Mouse (Mus musculus) telencephalon, adult 2 months (tissue): ENCODE data around the gene Mrps14.

Experiments used
- DNase-seq: peaks from one replicate; pipeline ENCODE4 v3.0.0-alpha.2; 2011; ENCODE audit warnings: low read depth, low spot score

The Mrps14 gene

DNA sequence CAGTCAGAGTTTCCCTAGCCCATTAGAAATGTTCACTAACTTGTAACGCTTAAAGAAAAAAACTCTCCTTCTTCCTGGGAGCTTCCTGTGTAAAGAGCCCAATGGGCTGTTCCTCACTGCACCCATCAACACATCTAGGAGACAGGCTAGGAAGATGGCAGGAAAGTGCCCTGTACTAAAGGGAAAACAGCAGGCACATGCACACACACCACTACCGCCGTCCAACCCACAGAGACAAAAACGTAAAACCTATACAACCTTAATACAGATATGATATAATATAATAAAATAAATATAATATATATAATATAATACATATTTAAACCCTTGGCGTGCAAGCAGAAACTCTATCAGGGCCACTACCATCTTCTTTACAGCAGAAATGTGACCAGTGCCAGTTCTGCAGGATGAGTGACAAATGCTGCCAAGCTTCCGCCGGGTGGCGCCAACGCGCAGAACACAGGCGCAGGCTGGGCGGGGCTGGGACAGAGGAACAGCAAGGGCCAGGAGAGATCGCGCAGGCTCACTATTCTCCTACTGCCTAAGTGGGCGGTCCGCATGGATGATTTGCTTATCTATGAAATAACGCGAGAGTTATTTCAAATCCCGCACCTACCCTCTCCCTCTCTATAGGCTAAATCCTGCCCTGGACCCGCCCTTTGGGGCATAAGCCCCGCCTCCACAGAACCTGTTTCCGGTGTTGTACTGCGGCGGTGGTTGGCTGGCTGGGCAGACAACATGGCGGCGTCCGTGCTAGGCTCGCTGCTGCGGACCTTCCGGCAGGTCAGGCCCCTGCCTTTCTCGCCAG is at the start of gene Mrps14:
Mrps14 (plus strand) TSS at position 687 of the 808 bp plus-strand sequence.
- DNase-seq = peak; percentile 100

GRCm38 (mm10) chr1:160145606-160146005 is 49.4 kb upstream of the Mrps14 start:
- no peak for DNase-seq

DNA sequence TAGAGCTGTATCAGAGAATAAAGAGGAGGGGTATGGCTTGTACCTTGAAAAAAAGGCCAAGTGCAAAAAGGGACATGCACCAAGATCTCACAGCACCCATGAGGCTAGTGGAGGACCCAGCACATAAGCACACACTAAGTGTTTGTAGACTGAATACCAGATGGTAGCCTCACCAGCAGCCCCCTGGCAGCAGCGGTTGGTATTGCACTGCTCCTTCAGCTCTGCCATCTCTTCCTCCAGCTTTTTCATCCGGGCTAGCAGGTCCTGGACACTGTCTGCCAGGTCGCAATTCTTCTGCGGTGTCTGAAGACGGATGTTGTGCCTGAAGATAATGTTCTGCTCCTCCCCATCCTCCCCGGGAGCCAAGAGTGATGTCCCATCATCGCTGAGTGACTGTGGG is 47.7 kb upstream of the Mrps14 start:
- DNase-seq = no peak

- DNase-seq = peak; percentile 45
These were observed 45.6 kb upstream of the Mrps14 start for GRCm38 (mm10) chr1:160149291-160149906.

GRCm38 (mm10) chr1:160150726-160151125 is 44.3 kb upstream of the Mrps14 start:
- no peak for DNase-seq

GRCm38 (mm10) chr1:160153480-160153879 is 41.5 kb upstream of the Mrps14 start, which contains the start of gene Tnn:
Gene Tnn (minus strand): TSS chr1:160153580.
- no peak for DNase-seq

- no peak for DNase-seq
These were observed 36.8 kb upstream of the Mrps14 start for GRCm38 (mm10) chr1:160158190-160158589.

DNA sequence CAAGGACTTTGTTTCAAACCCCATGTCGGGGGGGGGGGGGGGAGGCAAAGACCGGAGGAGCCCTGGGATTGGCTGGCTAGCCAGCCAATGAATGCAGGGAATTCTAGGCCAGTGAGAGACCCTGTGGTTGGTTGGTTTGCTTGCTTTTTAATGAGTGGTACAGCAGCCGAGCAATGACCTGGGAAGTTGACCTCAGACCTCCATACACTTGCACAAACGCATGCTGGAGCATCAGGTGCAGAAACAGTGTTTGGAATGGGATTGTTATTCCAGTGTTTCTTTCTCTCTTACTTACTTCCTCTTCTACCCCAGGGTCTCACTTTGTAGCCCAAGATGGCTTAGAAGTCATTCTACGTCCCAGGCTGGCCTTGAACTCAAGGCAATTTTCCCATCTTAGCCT is 28.4 kb upstream of the Mrps14 start:
- DNase-seq = no peak

- no peak for DNase-seq
These were observed 18.1 kb upstream of the Mrps14 start for GRCm38 (mm10) chr1:160176903-160177302.

DNA sequence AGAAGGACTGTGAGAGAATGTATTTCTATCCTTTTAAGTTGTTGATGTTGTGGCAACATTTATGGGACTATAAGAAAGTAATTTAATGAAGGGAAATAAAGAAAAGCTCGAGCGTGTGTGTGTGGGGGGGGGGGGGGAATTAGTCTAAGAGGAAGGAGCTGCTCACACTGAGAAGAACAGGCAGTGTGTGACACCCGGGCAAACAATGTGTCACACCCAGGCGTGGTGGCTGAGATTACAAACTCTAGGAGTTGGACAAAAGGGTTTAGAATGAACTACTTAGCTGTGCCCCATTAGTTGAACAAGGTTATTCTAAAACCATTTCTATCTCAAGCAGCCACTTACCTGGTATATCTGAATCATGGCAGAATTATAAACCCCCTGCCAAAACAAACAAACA is 13.8 kb upstream of the Mrps14 start:
- DNase-seq = no peak

DNA sequence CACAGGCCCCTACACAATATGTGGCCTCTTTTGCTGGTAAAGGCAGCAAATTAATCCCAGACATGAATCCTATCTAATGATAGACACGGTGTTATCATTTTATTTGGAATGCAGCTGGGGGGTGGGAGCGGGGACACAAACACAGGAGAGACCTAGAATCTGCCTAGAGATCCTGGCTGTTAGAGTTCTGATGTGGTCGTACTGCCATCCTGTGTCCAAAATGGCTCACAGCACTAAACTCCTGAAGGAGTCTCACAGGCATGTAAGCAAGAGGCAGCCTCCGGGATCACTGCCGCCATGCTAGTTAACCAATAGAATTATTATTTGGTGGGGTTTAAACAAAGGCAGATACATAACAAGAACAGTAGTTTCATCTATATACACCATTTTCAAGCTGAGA is 10.5 kb upstream of the Mrps14 start:
- peak; percentile 48 for DNase-seq

DNA sequence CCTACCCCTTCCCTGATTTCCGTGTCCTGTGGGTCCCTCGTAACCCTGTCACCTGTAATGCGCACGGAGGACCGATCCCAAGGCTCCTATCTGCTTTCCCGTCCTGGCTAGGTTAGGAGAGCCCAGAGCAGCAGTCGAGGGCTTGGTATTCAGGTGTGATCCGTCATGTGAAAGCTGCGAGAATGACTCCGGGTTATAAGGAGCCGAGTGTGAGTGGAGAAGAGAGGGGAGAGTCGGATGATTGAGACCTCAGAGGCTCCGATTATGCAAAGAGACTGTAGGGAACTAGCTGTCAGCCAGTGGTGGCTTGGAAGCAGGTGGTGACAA is 285 bp downstream of the Mrps14 start:
- no peak for DNase-seq

DNA sequence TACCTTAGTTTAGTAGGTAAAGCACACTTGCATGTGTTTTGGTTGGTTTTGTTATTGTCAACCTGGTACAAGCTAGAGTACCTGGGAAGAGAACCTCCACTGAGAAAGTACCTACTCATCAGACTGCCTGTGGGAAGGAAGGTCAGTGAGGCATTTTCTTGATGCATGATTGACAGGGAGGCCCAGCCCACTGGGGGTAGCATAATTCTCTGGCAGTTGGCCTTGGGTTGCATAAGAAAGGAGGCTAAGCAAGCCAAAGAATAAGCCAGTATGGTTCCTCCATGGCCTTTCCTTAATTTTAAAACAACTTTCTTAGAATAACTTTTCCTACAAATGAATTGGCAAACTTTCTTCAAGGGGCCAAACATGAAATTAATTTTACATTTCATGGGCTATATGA is 10.5 kb downstream of the Mrps14 start:
- no peak for DNase-seq

DNA sequence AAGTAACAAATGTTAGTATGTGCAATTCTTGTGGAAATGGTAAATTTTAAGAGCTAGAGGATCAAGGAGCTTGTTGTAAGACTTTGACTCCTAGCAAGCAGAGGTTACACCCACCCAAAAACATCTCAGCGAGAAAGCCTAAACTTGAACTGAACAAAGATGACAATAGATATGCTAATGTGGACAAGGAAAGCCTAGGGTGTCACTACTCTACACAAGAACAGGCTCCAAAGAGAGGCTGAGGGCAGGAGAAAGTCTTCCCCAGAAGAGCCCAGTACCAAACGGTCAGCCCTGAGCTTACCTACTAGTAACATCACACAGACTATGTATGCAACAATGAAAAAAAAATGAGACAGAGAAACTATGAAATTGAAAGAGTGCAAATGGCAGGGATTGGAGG is 14.8 kb downstream of the Mrps14 start:
- no peak for DNase-seq

GRCm38 (mm10) chr1:160210566-160210965 is 15.6 kb downstream of the Mrps14 start:
- no peak for DNase-seq

GRCm38 (mm10) chr1:160211597-160212122 is 16.6 kb downstream of the Mrps14 start:
- no peak for DNase-seq

DNA sequence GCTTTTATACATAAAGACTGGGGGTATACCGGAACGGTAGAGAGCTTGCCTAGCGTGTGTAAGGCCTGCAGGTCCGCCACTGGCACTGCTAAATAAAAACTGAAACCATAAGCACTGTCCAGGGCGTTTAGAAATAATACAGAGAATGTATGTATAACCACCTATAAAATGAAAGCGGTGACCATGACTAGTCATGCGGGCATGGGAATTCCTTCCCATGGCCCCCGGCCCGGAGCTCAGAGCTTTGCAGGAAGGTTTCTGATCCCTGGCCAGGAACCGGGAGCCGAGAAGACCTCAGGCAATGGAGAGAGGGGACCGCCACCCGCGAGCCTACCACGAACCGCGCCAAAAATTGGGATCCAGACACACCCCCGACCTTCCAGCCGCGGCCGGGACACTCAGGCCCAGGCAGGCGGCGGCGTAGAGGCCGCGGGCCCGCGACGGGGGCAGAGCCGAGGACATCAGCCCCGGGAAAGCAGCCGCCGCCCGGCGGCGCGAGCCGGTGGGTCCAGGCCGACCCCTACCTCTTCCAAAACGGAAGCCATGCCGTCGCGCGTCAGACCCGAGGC is 17.2 kb downstream of the Mrps14 start:
- no peak for DNase-seq

GRCm38 (mm10) chr1:160212703-160213669 is 18.0 kb downstream of the Mrps14 start, which contains the start of gene Cacybp:
Gene Cacybp (minus strand): TSS chr1:160212875.
- peak; percentile 98 for DNase-seq

- no peak for DNase-seq
These were observed 19.2 kb downstream of the Mrps14 start for GRCm38 (mm10) chr1:160214171-160214570.

DNA sequence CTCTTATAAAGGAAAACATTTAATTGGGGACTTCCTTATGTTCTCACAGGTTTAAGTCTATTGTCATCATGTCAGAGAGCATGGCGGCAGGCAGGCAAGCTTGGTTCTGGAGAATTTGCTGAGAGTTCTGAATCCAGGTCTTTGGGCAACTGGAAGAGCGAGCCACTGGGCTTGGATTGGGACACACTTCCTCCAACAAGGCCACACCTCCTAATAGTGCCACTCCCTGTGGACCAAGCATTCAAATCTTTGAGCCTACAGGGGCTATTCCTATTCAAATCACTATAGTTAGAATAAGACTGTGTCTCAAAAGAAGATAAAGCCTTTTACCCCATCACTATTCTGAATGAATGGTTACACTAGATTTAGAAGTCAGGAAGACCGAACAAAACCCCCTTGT is 22.9 kb downstream of the Mrps14 start:
- DNase-seq = no peak

DNA sequence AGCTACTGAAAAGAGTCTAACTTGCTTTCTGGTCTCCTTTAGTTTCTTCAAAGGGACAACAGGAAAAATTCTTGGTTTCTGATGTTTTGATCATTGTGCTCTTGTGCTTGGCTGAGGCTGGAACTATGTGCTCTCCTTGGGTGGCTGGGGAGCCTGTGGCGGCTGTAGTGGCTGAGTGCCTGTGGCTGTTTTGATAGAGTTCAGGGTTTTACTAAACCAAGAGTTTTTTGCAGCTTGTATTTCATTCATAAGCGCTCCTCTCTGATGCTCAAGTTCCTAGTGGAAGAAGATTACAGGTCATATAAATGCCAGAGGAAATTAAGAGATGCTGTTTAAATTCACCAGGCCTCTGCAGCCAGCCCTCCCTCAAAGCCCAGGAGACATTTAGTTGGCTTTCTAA is 29.1 kb downstream of the Mrps14 start:
- DNase-seq = no peak
